Mouse (Mus musculus) cerebellum, adult (tissue): ENCODE data around the gene Nadk.

Experiments used
- ATAC-seq: cut with Nextera tagmentation; 2 replicates; pipeline ENCODE4 v1.9.2; 2017; ENCODE audit warnings: mild to moderate bottlenecking, moderate library complexity, mixed read lengths; ENCODE audit not compliant: insufficient number of reproducible peaks, low FRiP score, low TSS enrichment

Nadk gene

GRCm38 (mm10) chr4:155599901-155600825 is 38.0 kb downstream of the Nadk start:
- ATAC-seq = no peak

DNA sequence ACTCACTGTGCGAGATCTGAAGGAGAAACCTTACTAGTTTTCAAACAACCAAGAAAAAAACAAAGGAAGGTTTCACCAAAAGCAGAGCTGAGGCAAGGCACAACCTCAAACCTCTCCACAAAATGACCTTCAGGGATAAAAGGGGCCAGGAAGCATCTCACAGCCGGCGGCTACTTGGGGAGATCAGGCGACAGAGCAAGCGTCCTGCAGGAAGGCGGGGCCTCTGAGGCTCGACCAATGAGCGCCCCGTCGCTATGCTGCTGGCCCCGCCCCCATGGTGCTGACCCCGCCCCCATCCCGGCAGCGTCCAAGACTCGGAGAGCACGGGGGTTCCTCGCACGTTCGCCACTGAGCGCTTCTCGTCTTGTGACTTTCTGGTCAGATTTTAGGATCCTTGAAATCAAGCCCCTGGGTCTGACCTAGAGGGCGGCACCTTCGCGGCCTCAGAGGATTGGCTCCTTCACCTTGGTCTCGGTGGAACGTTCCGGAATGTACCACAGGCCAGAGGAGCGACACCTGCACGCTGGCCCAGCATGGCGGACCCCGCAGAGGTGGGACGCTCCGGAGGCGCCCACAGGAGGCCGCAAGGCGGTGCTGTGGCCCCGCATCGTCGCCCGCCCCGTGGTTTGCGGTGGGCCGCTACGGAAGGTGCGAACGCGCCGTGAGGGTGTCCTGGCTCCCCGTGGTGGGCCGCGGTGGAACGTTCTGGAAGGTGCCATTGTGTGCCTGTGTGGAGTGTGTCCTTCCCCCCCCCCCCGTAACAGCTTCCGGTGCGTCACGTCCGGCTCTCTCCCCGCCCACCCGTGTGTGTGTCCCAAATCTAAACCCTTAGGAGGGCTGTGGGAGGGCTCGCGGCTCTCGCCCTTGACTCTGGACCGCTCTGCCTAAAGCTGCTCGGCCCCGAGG is 39.2 kb downstream of the Nadk start, which contains the start of gene Slc35e2:
Slc35e2 (plus strand) TSS at position 326 of the 906 bp plus-strand sequence.
- ATAC-seq = peak; percentile 91

DNA sequence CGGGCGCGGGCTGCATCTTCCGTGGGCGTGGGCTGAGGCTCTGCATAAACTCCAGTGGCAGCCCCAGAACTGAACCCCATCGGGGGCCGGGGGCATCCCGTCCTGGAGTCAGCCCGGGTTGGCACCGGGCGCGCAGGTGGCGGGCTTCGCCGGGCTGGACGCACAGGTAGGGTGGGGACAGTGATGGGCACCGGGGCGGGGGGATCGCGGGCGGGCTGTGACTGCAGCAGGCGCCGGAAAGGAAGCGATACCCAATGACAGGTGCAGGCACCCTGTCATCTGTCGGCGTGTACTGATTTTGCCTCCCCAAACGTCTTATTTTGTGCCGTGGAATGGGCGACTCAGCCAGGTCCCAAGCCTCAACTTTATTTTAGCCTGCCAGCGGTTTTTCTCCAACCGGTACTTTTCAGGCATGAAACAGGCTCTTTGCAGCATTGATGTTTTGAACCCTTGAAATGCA is 39.8 kb downstream of the Nadk start:
- peak; percentile 26; the same call in 1 of the 2 replicates for ATAC-seq

DNA sequence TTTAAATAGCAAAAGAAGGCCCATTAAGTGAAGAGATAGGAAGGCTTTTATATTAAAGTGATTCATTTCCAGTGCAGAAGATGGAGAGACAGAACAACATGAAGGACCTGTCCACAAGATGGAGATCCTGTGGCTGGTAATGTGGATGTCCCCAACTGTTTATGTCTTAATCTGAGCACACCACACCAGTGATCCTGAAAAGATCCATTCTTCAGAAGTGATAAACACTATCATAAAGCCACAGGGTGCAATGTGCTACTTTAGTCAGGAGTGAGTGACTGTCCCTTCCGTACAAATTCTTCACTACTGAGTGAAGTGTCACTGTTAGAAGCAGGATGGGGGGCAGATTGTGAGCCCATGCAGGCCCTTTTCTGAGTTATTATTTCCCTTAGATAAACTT is 40.6 kb downstream of the Nadk start:
- ATAC-seq = no peak

- no peak for ATAC-seq
Observed at GRCm38 (mm10) chr4:155603801-155604200, 41.6 kb downstream of the Nadk start.

DNA sequence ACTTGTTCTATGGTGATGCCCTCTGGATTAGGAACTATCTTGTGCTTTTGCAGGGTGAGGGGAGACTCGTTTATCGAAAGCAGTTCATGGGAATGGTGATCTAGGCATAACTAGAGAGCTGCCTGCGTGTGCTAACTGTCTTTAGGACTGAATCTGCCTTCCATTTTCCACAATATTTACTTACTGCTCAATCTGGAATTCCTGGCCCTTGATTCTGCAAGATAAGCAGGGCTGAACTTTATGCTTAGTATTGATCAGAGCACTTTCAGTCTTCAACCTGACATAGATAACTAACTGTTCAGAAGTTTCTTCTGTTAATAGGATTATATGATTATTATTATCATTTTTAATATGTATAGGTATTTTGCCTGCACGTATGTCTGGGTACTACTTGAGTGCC is 43.0 kb downstream of the Nadk start:
- no peak for ATAC-seq

- no peak for ATAC-seq
Observed at GRCm38 (mm10) chr4:155606825-155607224, 44.6 kb downstream of the Nadk start.

GRCm38 (mm10) chr4:155611860-155612259 is 49.7 kb downstream of the Nadk start:
- ATAC-seq = no peak

DNA sequence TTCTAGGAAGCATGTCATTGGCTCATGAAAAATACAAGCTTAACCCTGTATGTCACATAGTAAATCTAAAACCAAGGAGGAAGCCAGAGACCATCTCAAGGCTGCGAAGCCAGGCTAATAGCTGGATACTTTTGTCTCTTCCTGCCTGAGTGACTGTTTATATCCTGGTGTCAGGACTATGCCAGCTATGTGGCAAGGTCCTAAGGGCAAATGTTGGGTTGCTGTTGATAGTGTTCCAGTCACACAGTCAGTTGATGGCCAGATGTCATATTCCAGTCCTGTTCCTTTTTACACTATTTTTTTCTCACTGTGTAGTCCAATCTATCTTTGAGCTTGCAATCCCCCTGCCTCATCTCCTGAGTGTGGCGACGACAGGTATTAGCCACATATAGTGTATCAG is 51.1 kb downstream of the Nadk start:
- no peak for ATAC-seq

GRCm38 (mm10) chr4:155618321-155618720 is 56.1 kb downstream of the Nadk start:
- no peak for ATAC-seq

- ATAC-seq = peak; percentile 98
Observed at GRCm38 (mm10) chr4:155624338-155625291, 62.4 kb downstream of the Nadk start, which contains the start of gene Cdk11b. TSS of gene Cdk11b (plus strand) at chr4:155624854.

DNA sequence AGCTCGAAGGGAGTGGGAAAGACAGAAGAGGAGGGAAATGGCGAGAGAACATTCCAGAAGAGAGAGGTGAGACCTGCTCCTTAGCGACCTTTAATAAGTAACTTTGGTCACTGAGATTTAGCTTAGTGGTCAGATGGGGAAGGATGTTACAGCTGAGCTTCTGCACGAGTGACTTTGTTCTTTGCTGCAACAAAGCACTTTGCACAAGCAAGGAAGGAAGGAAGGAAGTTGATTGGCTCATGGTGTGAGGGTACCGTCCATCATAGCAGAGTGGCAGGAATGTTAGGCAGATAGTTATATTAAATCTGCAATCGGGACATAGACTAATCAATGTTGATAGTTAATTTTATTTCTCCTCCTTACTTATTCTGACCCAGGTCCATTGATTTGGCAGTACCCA is 68.1 kb downstream of the Nadk start:
- ATAC-seq = no peak

DNA sequence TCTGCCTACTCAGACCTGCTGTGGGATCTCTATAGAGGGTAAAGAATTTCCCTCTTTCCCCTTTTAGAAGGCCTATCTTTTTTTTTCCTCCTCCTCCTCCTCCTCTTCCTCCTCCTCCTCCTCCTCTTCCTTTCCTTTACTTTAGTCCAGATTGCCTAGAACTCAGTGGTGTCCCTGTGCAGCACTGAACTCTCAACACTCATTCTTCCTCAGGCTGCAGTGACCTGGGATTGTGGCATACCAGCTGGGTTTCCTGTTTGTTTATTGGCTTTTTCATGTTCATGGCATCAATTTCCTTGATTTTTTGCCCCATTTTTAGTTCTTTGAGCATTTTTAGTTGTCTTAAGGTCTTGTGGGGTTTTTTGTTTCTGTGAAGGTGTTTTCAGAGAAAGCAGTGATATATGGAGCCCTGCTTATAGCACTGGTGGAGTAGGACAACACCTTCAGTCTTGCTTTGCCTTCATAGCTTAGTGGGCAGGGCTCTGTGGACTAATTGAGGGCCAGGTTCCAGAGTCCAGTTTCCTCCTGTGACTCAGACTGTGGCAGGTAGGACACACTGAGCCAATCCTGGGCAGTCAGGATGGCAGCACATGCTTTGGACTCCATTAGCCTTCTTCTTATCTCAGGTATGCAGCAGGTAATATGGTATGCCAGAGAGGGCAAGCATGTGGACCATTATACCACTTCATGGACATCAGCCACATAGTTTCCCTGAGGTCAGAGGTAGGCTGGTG is 73.8 kb downstream of the Nadk start:
- ATAC-seq = no peak
